Mouse (Mus musculus) olfactory bulb, adult 2 months (tissue): Measurements from ENCODE around the gene Oxnad1.

Source experiments
- CTCF ChIP-seq: fragments of 200-500 bp; IDR thresholded peaks from 2 replicates; pipeline ENCODE4 v1.5.1; 2012; ENCODE audit warnings: low read depth, mild to moderate bottlenecking, low read length, moderate library complexity; ENCODE audit not compliant: insufficient read depth
- POLR2A ChIP-seq: fragments of 200-500 bp; IDR thresholded peaks from 2 replicates; pipeline ENCODE4 v1.6.1; 2012; ENCODE audit warnings: mild to moderate bottlenecking, low read depth, low read length, moderate library complexity; ENCODE audit not compliant: insufficient read depth

GRCm38 (mm10) chr14:32145809-32146511 lies 60.8 kb downstream of the Oxnad1 start:
- TF ChIP-seq CTCF: no peak
- no peak for TF ChIP-seq POLR2A
